Mouse (Mus musculus) olfactory bulb, adult 2 months (tissue): ENCODE measurements around the gene Htr5a. TPM values are rescaled to one million over a fixed set of nuclear protein-coding genes. Genes with fewer than 3 reads are reported as not detected.
A peak's percentile ranks its signal among the peaks of the same experiment; 100 is the strongest.

ENCODE experiments used
- H3K27ac ChIP-seq: fragments of 200-500 bp; 2 replicates; pipeline ENCODE4 v1.5.1; 2012; ENCODE audit warnings: low read depth, low read length; ENCODE audit not compliant: insufficient read depth
- H3K4me1 ChIP-seq: fragments of 200-500 bp; 2 replicates; pipeline ENCODE4 v1.6.1; 2012; ENCODE audit warnings: low read length; ENCODE audit not compliant: control insufficient read depth, insufficient read depth
- H3K4me3 ChIP-seq: fragments of 200-500 bp; 2 replicates; pipeline ENCODE4 v1.5.1; 2012; ENCODE audit warnings: mild to moderate bottlenecking, low read depth, low read length, moderate library complexity; ENCODE audit not compliant: insufficient read depth
- CTCF ChIP-seq: fragments of 200-500 bp; IDR thresholded peaks from 2 replicates; pipeline ENCODE4 v1.5.1; 2012; ENCODE audit warnings: low read depth, mild to moderate bottlenecking, low read length, moderate library complexity; ENCODE audit not compliant: insufficient read depth
- POLR2A ChIP-seq: fragments of 200-500 bp; IDR thresholded peaks from 2 replicates; pipeline ENCODE4 v1.6.1; 2012; ENCODE audit warnings: mild to moderate bottlenecking, low read depth, low read length, moderate library complexity; ENCODE audit not compliant: insufficient read depth
- WGBS: fragments of 180-500 bp; shearing (Covaris S2); methylation state at CpG from one replicate; pipeline ENCODE4 v1.1.7; 2018; 5-methylcytosine and 5-hydroxymethylcytosine counted together
- polyA plus RNA-seq: library from polyadenylated mRNA; stranded (reverse); fragments of >200 nt; gene quantifications from 2 replicates; pipeline ENCODE4 v1.2.4, GENCODE M21; 2012; ENCODE audit warnings: low replicate concordance; ENCODE audit not compliant: missing spikeins, insufficient read depth, insufficient read length

Gene Htr5a
- polyA plus RNA-seq, 1 experiment: not detected

DNA sequence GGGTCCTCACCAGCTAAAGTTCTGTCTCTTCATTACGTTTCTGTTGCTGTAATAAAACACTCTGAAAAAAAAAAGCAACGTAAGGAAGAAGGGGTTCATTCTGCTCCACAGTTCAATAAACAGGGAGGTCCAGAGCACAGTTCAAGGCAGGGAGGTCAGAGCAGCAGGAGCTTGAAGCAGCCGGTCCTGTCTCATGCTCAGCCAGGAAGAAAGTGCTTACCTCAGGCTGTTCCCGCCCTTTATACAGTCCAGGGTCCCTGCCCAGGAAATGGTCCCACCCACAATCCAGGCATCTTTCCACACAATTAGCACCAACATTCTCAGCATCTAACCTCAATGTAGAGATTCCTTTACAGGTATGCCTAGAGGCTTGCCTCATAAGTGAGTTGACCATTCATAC lies 3.9 kb upstream of the Htr5a start:
- Histone ChIP-seq H3K4me1 (peaks cover 16% of the 10 kb centered on the region), H3K27ac (no peak overlapping the region), H3K4me3 (no peak overlapping the region)
- 68% methylated on average over 4 of the region's 4 CpGs for WGBS
- no peak for TF ChIP-seq CTCF
- no peak for TF ChIP-seq POLR2A

DNA sequence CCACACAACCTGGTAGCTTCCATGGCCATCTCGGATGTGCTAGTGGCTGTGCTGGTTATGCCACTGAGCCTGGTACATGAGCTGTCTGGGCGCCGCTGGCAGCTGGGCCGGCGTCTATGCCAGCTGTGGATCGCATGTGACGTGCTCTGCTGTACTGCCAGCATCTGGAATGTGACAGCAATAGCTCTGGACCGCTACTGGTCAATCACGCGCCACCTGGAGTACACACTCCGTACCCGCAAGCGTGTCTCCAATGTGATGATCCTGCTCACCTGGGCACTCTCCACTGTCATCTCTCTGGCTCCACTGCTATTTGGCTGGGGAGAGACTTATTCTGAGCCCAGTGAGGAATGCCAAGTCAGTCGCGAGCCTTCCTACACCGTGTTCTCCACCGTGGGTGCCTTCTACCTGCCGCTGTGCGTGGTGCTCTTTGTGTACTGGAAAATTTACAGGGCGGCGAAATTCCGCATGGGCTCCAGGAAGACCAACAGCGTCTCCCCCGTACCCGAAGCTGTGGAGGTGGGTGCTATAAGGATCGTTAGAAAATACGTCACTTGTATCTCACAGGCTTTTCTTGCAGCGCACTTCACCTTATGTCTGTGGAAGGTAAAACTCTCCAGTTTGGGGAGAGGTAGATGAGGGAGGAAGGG lies 847 bp downstream of the Htr5a start:
- Histone ChIP-seq H3K4me3 (peak overlapping the region; percentile 83), H3K4me1 (peaks cover 19% of the 10 kb centered on the region), H3K27ac (no peak overlapping the region)
- WGBS: 69% methylated on average over 28 of the region's 28 CpGs
- TF ChIP-seq CTCF: no peak
- no peak for TF ChIP-seq POLR2A

DNA sequence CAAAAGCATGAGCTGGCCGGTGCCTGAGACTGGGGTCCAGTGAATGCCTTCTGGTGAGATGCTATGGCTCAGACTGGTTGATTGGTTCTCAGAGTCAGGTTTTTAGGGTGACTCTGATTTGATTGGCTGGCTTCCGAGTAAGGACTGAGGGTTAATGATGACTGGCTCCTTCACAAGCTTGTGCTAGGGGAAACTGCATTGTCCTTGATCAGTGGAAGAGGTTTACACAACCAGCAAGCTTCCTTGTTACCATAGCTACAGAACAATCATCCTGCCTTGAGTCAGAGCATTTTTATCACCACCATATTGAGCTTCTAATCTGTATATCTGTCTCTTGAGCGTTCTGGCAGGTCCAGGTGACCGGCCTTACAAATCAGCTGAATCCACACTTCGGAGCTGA lies 5.0 kb downstream of the Htr5a start:
- 57% methylated on average over 5 of the region's 5 CpGs for WGBS
- H3K4me3 ChIP-seq: no peak overlapping the region
- TF ChIP-seq POLR2A (no peak), CTCF (no peak)
- H3K4me1 ChIP-seq: peaks cover 13% of the 10 kb centered on the region
- no peak overlapping the region for H3K27ac ChIP-seq

- WGBS: 76% methylated on average over 1 of the region's 1 CpGs
- TF ChIP-seq POLR2A: no peak
- TF ChIP-seq CTCF: no peak
- Histone ChIP-seq H3K4me1 (no peaks in the 10 kb centered on the region), H3K4me3 (no peak overlapping the region), H3K27ac (no peak overlapping the region)
Measured at GRCm38 (mm10) chr5:27854290-27854689, 12.3 kb downstream of the Htr5a start.

- Histone ChIP-seq H3K27ac (no peak overlapping the region), H3K4me1 (no peaks in the 10 kb centered on the region), H3K4me3 (no peak overlapping the region)
- TF ChIP-seq CTCF (no peak), POLR2A (no peak)
- 97% methylated on average over 2 of the region's 2 CpGs for WGBS
Measured at GRCm38 (mm10) chr5:27855726-27856125, 13.8 kb downstream of the Htr5a start.

DNA sequence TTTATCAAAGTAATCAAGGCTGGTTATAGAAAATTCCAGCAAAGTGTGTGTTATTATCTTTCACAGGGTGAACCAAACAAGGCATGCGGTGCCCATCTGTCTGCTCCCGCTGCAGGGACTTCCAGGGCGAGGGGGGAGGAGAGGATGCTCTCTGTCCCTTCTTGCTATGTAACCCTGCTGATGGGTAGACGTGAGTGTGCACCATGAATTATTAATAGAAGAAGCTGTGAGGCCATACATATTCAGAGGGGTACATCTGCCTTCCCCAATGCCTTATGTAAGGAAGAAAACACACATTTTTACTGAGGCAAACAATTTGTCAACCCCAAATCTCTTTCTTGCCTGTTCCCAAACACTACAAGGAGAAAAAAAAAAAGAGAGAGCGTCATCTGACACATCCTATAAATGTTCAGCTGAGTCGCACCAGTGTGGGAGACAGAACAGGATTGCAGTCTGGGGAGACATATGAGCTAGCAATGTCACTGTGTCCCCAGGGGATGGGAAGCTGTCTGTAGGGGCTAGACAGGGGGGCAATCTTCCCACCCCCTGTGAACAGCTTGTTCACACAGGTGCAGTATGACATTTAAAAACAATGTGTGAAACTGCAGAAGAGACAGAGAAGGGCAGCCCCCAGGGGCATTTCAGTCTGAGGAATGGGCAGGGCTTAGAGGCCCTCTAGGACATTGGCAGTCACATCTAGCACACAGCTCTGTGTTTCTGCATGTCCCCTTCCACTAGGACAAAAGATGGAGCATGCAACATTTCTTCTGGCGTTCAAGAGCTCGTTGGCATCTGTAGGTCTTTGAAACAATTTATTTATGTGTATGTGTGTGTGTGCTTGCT lies 31.5 kb downstream of the Htr5a start:
- no peak overlapping the region for H3K27ac ChIP-seq
- H3K4me1 ChIP-seq: peaks cover 2% of the 10 kb centered on the region
- H3K4me3 ChIP-seq: no peak overlapping the region
- TF ChIP-seq CTCF (no peak), POLR2A (no peak)
- 46% methylated on average over 8 of the region's 8 CpGs for WGBS

- 65% methylated on average over 5 of the region's 5 CpGs for WGBS
- Histone ChIP-seq H3K4me3 (no peak overlapping the region), H3K27ac (no peak overlapping the region), H3K4me1 (peaks cover 2% of the 10 kb centered on the region)
- no peak for TF ChIP-seq CTCF
- no peak for TF ChIP-seq POLR2A
Measured at GRCm38 (mm10) chr5:27874211-27874610, 32.3 kb downstream of the Htr5a start.

DNA sequence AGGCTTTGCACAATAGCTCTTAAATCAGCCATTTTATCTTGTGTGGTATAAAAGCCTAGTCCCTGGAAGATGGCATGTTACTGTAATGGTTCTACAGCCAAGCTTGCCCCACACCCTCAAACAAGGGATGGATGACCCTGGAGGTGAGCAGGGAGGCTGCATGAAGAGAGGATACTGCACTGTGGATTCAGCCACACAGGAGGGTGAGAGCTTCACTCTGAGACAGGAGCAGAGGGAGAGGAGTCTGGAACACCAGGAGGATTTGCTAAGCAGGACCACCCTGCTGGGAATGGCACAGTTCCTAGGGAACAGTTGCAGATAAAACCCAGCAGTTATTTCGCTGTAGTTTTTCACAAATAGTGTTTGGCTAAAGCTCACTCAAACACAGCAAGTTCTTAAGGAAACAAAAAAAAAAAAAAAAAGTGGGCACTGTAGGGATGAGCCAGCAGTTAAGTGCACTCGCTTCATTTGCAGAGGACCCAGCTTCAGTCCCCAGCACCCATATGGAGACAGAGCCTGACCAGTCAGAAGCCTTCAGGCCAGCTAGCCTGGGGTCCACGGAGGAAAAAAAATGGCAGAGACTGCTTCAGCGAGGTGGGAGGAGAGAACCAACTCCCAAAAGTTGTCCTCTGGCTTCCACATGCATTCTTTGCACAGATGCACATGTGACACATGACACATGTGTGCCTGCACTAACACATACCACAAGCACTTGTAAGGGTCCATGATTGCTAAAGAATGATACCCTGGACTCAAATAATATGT lies 33.6 kb downstream of the Htr5a start:
- Histone ChIP-seq H3K4me1 (peaks cover 2% of the 10 kb centered on the region), H3K4me3 (no peak overlapping the region), H3K27ac (no peak overlapping the region)
- 71% methylated on average over 4 of the region's 4 CpGs for WGBS
- TF ChIP-seq CTCF: no peak
- TF ChIP-seq POLR2A: no peak

DNA sequence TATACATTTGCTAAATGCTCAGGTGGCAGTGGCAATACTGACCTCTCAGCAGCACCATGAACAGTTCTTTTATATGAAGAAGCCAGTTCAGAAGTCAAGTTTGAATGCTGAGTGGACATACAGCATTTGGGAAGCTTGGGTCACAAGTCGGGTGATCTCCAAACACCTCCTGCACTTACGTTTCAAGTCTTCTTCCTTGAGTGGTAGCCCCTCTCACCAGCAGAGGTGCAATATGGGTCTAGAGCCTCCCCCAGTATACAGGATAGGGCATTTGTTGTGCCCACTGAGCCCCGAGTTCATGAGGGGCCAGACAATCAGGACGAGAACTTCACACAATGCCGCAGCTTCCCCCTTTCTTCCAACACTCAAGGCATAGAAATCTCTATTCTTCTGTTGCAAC lies 36.4 kb downstream of the Htr5a start:
- H3K4me3 ChIP-seq: no peak overlapping the region
- 82% methylated on average over 5 of the region's 5 CpGs for WGBS
- no peak overlapping the region for H3K27ac ChIP-seq
- no peaks in the 10 kb centered on the region; the same call in 1 of the 2 replicates for H3K4me1 ChIP-seq
- TF ChIP-seq CTCF: no peak
- no peak for TF ChIP-seq POLR2A

- no peak overlapping the region for H3K27ac ChIP-seq
- WGBS: 92% methylated on average over 3 of the region's 3 CpGs
- no peak for TF ChIP-seq CTCF
- TF ChIP-seq POLR2A: no peak
- no peak overlapping the region for H3K4me3 ChIP-seq
- H3K4me1 ChIP-seq: no peaks in the 10 kb centered on the region
Measured at GRCm38 (mm10) chr5:27879726-27880125, 37.8 kb downstream of the Htr5a start.
